Mouse (Mus musculus): ENCODE data around the gene Gm20388.
"Not testable (repeated sequence)": the region's sequence is repeated elsewhere in the genome, so short reads cannot be mapped to it uniquely, and the experiment has no call there.

Gm20388 gene

DNA sequence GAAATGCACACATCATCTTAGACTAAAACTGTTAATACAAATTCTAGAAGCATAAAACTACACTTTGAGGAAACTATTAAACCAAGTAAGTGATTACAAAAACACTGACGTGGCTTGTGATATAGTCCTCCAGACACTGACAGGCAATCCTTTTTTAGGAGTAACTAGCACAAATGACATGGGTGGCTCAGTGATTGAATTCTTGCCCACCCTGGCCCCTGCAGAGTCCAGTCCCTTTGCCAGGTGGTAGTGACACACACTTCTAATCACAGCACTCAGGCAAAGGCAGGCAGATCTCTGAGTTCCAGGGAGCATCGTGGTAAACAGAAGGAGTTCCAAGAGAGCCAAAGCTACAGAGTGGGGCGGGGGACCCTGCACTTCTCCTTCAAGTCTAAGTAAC, 3094.7 kb downstream of the Gm20388 start:
- DNase-seq (ENCODE audit: low read depth in 2 of 2, low spot score in 2 of 2), result no peak

DNA sequence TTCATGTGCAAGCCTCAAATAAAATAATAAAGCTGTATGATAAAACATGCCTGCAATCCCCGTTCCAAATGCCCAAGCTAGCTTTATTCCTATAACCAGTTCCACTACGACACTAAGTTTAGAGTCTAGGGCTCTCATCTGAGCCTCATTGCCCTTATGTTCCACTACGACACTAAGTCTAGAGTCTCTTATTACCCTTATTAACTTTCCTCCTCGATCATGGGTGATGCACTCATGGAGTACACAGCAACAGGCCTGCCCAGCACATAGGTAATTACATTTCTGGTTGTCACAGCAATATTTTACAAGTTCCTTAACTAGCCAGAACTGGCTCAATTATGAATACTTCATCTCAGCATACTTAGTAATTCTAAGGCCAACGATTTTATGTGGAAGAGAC, 3095.2 kb downstream of the Gm20388 start:
- DNase-seq (ENCODE audit: low read depth in 2 of 2, low spot score in 2 of 2), result no peak

DNA sequence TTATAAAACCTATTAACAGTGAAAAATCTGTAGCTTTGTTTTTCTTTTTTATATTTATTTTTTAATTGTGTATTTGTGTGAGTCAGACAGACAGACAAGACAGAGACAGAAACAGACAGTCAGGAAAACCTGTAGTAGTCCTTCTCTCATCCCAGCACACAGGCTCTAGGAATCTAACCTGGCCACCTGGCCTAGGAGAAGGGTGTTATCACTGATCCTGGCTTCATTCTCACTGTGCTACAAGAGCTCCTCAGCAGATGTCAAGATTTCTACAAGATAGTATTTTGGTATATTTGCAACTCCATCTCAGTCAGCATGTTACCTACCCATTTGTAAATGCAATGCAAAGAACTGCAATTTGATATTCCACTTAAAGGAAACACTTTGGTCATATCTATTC, 3100.7 kb downstream of the Gm20388 start:
- no peak for DNase-seq (ENCODE audit: low read depth in 2 of 2, low spot score in 2 of 2)

DNA sequence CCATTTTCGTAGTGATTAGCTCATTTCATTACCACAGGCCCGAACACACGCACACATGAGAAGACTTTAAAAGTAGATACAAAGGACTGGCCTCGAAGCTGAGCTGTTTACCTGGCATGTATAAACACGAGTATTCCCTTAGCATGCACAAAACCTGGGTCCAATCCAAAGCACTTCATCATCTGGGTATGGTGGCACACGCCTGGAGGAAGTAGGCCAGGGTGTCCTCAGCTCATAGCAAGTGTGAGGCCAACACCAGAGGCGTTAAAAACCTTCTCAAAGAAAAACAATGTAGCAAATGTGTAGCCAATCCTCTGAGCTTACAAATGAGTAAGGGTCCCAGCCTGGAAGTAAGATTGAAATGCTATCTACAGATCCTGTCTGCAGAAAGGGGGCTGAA, 3103.8 kb downstream of the Gm20388 start:
- DNase-seq (ENCODE audit: low read depth in 2 of 2, low spot score in 2 of 2), result no peak

DNA sequence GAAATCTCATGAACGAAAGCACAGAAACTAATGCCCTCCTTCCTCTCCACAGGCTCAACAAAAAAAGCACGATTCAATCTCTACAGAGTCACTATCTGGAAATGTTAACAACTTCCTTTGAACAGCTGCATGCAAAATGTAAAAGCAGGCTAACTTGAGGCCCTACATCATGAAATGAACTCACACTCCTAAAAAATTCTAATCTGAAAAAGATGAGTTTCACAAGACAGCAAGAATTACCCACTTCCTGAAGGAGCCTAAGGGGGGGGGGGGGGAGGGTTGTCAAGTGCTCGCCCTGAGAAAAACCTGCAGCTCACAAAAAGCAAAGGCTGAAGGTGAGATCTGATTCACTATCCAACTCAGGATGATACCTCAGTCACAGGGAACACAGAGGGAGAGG, 3104.4 kb downstream of the Gm20388 start:
- no peak for DNase-seq (ENCODE audit: low read depth in 2 of 2, low spot score in 2 of 2)

DNA sequence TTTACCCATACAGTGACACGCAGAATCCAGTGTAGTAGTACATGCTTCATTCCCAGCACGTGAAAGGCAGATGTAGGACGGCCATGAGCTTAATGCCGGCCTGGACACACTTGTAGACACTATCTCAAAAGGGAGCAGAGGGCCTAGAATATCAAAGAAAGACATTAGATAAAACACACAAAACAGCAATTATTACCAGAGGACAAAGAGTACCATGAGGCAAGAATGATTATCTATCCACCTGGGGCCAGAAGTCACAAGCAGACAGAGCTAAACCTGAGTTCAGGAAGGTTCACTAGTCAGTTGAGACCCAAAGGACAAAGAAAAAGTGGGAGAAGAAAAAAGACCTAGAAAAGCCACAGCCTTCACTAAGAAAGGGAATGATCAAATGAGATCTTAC, 3106.5 kb downstream of the Gm20388 start:
- DNase-seq (ENCODE audit: low read depth in 2 of 2, low spot score in 2 of 2), result no peak

DNA sequence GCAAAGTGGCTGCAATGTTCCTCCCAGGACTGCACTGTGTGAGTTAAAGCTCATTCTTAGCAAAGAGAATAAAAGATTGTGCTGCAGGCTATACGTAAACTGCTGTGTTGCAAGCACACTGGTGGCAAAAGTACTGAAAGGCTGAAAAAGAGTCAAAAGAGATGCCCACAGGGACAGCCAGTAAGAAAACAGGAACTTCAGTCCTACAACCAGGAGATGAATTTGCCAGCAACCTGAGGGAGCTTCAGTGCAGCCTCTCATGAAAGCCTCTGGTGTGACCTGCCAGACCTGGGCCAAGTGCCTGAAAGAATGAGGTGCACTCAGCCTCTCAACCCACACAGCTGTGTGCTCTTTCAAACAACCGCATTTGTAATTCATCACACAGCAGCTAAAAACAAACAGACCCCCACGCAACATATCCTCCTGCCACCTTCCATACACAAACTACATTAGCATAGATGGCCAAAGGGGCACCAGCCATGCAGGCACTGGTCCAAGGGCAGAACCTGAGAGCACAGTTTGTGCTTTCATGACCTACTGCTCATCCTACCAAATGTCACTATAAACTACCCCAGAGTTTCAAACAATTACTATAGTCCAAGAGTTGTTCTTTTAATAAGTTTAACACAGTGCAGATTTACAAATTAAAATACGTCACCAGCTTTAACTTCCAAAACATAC, 3108.0 kb downstream of the Gm20388 start:
- DNase-seq (ENCODE audit: low read depth in 2 of 2, low spot score in 2 of 2), result no peak

DNA sequence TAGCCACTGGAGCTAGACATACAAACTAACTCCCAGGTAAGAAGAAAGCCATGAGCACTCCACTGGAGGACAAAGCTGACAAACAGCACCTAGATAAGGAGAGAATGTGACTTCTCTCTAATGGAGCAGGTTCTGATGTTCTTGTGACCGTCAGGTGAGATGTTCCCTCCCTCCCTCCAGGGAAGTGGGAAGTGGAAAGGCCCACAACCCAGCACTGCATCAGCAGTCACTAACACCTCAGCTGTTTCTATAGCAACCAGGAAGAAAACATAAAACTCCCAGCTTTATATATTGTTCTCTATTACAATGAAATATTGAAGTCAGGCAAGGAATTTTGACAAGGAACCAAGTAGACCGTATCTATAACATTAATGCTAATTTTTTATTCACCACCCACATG, 3109.4 kb downstream of the Gm20388 start:
- DNase-seq (ENCODE audit: low read depth in 2 of 2, low spot score in 2 of 2), result no peak

DNA sequence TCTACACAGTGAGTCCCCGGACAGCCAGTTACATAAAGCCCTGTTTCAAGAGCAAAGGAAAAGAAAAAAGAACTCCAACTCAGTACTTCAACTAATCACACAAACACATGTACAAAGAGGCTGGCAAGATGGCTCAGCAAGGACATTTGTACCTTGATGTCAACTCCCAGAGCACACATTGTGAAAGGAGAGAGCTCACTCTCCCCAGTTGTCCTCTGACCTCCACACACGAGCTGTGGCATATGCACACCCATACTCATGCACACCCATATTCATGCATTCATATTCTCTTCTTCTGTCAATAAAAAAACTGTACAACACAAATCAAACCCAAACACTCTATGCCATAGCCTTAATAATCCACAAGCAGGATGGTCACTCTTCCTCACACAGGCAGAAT, 3110.2 kb downstream of the Gm20388 start:
- no peak for DNase-seq (ENCODE audit: low read depth in 2 of 2, low spot score in 2 of 2)

DNA sequence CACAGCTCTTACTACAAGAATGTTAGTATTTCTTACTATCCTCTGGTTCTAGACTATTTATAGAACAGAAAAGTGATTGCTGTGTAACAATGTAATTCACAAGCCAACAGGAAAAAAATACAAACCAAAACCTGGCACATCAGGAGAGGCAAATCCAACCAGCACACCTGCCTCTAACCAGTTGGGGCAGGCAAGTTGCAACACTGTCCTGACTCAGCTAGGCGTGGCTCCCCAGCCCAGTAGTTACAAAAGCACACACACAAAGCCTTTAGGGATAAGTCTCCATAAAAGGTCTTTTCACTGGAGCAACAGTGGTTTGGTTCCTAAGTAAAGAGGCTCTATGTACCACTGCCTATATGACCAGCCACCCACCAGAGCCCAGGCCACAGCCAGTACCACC, 3110.6 kb downstream of the Gm20388 start:
- no peak for DNase-seq (ENCODE audit: low read depth in 2 of 2, low spot score in 2 of 2)

DNA sequence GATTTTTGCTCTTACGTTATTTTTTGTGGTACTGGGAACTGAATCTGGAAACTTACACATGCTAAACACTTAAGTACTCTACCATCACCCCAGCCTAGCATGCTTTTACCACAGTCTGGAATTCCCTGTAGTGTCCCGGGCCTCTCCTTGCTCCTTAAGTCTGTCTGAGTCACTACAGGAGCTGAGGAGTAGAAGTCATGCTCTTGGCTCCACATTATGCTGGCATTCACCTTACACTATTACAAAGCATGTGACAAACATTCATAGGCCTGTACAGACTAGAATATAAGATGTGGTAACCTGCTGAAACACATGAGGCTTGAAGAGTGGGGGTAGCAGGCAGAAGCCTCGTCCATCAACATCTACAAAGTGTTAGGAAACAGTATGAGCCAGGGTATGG, 3112.1 kb downstream of the Gm20388 start:
- no peak for DNase-seq (ENCODE audit: low read depth in 2 of 2, low spot score in 2 of 2)

DNA sequence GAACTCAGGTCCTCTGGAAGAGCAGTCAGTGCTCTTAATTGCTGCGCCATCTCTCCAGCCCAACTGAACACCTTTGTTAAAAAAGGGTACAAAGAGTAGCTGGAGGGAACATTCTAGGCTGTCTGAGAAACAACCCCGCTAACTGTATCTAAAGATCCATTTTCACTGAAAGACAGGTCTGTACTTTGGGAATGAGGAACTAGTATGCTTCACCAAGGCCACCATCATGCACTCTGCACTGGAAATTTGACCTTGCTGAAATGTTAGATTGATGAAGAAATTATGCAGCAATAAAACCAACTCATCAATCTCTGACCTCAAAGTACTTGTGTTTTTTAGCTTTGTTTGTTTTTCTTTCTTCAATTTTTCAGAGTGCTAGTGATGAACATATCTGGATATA, 3113.6 kb downstream of the Gm20388 start:
- DNase-seq (ENCODE audit: low read depth in 2 of 2, low spot score in 2 of 2), result no peak

DNA sequence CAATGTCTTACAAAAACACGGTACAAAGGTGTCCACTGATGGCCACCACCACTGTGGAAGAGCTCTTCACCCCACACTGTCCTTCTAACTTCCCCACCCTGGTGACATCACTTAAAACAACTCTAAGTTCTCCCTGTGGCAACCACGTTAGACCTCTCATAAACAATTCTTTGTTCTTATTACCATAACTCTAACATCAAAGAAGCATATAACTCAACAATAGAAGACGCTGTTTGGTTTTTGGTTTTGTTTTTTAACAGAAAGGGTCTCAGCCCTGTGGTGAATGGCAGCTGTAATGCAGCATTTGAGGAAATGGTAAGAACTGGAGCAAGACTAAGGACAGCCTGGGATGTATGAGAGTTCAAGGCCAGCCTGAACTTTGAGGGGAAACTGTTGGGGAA, 3115.3 kb downstream of the Gm20388 start:
- DNase-seq (ENCODE audit: low read depth in 2 of 2, low spot score in 2 of 2), result peak; percentile 56 to 64

DNA sequence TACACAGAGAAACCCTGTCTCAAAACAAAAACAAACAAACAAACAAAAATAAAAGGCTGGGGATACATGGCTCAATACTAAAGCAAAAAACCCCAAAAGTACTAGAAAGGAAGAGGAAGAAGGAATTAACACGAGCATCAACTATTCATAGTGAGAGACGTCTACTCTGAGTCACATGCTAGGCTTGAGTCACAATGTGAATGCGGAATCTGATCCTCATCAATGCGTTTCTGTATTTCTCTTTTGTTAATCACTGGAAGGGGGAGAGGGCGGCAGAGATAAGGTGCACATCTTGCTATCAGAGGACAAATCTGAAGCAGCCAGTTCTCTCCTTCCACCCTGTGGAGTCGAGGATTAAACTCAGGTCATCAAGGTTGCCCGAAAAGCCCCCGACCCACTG, 3117.1 kb downstream of the Gm20388 start:
- DNase-seq (ENCODE audit: low read depth in 2 of 2, low spot score in 2 of 2), result no peak

DNA sequence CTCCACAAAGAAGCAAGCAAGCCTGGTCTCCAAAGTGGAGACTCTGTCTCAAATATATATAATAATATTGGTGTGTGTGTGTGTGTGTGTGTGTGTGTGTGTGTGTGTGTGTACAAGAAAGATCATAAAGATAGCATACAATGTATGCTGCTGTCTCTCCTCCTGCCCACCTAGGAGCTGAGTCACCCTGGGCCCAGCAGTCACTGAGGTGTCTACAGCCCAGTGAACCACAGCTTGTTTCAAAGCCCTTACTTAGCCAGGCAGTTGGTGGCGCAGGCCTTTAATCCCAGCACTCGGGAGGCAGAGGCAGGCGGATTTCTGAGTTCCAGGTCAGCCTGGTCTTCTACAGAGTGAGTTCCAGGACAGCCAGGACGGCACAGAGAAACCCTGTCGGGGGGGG, 3119.4 kb downstream of the Gm20388 start:
- not testable (repeated sequence) for DNase-seq (ENCODE audit: low read depth in 2 of 2, low spot score in 2 of 2)

DNA sequence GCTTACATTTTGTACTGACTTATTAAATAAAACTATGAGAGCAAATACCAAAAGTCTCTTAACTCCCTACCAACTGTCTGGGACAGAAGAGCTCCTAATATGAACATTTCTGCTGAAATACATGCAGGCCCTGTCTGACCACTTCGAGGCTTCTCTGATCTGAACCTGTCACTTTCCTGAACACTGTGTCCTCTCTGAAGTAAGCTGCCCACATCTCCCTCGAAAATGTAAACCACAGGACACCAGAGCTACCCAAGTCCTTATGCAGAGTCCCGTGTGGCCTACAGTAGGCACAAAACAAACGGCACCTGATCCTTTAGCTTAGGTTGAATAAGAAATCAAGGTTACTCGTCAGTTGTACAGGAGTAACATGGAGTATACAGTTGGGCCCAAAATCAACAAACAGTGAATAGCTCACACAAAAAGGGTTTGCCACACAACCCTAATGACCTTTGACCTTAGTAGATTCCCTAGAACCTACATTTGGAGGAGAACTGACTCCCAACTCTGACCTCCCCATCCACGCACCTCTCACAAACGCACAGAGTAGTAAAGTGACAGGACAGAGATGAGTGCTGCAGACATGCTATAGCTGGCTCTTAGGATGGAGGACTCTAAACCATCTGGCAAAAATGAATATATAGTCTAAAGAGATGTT, 3120.8 kb downstream of the Gm20388 start:
- DNase-seq (ENCODE audit: low read depth in 2 of 2, low spot score in 2 of 2), result no peak

DNA sequence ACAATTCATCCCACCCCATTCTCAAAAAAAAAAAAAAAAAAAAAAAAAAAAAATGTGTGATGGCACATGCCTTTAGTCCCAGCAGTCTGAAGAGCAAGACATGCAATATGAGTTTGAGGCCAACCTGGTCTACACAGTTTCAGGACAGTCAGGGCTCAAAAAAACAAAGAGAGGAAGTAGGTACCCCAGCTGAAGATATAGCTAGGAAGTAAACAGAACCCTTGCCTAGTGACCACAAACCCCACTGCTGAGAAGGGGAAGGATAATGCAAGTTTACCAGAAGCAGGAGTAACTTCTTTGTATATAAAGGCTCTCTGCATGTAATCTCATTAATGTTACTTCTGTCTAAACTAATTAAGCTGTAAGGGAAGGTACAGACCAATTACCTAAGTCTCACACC, 3122.1 kb downstream of the Gm20388 start:
- peak in 1 of 2 experiments; percentile 67 for DNase-seq (ENCODE audit: low read depth in 2 of 2, low spot score in 2 of 2)

DNA sequence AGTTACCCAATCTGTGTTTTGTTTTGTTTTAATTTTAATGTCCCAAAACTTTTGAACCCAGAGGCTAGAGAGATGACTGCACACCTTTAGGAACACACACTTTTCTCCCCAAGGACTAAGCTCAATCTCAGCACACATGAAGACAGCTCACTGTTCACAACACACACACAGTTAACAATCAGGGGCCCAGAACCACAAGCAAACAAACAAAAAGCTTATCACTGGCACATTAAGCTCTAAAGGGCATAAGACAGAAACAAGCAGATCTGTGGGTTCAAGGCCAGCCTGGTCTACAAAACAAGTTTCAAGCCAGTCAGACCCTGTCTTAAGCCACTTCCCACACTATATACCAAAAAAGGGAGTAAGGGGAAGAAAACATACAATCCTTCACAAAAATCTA, 3122.8 kb downstream of the Gm20388 start:
- DNase-seq (ENCODE audit: low read depth in 2 of 2, low spot score in 2 of 2), result no peak

DNA sequence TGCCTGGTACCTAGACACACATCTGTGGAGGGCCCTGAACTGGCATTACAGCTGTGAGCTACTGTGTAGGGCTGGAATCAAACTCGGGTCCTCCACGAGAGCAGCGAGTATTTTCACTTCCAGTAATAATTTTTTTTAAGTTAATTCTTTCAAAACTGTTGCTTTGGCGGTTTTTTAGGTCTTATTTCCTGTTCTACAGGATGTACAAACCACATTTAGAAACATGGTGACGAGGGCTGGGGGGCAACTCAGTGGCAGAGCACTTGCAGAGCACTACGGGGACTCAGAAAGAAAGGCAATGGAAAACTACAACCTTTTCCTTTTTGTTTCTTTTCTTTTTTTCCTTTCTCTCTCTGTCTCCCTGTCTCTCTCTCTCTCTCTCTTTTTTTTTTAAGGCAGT, 3123.5 kb downstream of the Gm20388 start:
- peak; percentile 69 to 81 for DNase-seq (ENCODE audit: low read depth in 2 of 2, low spot score in 2 of 2)

DNA sequence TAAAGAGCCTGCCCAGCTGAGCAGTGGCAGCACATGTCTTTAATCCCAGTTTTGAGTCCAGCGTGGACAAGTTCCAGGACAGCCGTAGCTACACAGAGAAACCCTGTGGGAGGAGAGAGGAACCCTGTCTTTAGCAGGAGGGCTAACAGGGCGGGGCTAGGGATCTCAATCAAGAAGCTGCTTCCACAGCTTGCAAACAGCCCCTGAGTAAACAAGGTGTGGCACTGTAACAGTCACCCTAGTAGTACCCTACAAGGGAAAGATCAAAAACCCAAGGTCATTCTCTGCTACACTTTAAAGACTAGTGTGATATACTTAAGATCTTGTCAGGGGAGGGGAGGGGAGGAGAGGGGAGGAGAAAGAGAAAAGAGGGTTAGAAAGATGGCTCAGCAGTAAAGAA, 3126.3 kb downstream of the Gm20388 start:
- peak; percentile 40 to 62 for DNase-seq (ENCODE audit: low read depth in 2 of 2, low spot score in 2 of 2)

DNA sequence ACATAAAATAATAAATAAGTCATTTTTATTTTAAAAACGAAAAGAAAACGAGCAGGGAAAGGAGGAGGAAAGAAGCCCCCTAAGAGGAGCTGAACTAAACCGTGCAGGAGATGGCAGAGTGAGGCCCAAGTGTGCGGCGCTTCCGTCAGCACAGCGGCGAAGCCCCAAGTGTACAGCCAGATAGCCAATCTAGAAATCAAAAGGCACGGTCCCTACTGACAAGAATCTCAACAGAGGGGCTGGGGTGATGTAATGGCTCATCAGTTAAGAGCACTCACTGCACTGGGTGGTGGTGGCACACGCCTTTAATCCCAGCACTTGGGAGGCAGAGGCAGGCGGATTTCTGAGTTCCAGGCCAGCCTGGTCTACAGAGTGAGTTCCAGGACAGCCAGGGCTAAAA, 3126.8 kb downstream of the Gm20388 start:
- DNase-seq (ENCODE audit: low read depth in 2 of 2, low spot score in 2 of 2), result no peak

DNA sequence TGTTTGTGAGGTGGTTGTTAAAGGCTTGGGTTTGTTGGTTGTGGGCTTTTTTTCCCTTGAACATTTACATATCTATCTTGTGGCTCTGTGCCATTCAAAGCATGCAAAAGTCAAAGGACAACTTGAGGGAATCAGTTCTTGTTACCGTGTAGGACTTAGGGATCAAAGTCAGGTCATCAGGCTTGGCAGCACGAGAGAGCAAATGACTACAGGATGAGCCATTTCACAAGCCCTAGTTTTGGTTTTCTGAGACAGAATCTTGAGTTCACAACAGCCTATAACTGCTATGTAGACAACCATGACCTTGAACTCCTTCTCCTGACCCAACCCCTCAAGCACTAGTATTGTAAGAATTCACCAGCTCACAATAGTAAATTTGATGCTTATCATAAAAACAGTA, 3127.7 kb downstream of the Gm20388 start:
- DNase-seq (ENCODE audit: low read depth in 2 of 2, low spot score in 2 of 2), result no peak
